Mouse (Mus musculus) ovary, adult 2 months (tissue): ENCODE data around the gene Rgs6. TPM values are rescaled to one million over a fixed set of nuclear protein-coding genes. Genes with fewer than 3 reads are reported as not detected.

ENCODE experiments used
- polyA plus RNA-seq: library from polyadenylated mRNA; depleted of rRNA; stranded (reverse); fragments of >200 nt; gene quantifications from 2 replicates; pipeline ENCODE4 v1.2.3, GENCODE M21; 2012; rRNA removed

Gene Rgs6
- 0.43 and 0.81 TPM in 2 replicates for polyA plus RNA-seq

DNA sequence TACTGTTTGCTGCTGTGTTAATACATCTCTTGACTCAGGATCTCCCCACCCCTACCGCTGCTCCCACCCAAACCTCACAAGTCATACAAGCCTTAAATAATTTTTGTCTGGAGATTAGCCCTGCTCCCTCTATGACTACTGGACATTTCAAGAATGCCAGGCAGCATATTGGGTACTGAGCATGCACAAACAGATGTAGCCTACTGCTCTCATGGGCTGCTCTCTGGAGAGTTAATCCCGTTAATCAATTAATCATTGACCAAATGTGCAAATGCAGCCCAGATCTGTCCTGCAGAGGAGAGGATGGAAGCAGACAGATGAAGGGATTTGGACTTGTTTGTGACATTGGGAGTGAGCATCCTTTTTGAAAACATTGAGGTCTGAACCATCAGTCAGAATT lies at the start of gene Rgs6:
Rgs6 (plus strand) TSS at position 276 of the 400 bp plus-strand sequence.

